Mouse (Mus musculus): Measurements from ENCODE around the gene Slc17a4.

GRCm38 (mm10) chr13:23861815-23862214 is 53.0 kb downstream of the Slc17a4 start:
- TF ChIP-seq CTCF (IDR thresholded peaks at IDR 0.05; ENCODE audit: borderline replicate concordance, extremely low read depth, insufficient read depth, insufficient read length) (no peak), POLR2A (IDR thresholded peaks at IDR 0.05; ENCODE audit: borderline replicate concordance, extremely low read depth, insufficient read depth, insufficient read length, poor library complexity, severe bottlenecking) (no peak)

Data from brain, embryonic 14.5 days (tissue).